Mouse (Mus musculus): ENCODE data around the gene Foxl1.
"Not testable (repeated sequence)": the region's sequence is repeated elsewhere in the genome, so short reads cannot be mapped to it uniquely, and the experiment has no call there.

Foxl1 gene

DNA sequence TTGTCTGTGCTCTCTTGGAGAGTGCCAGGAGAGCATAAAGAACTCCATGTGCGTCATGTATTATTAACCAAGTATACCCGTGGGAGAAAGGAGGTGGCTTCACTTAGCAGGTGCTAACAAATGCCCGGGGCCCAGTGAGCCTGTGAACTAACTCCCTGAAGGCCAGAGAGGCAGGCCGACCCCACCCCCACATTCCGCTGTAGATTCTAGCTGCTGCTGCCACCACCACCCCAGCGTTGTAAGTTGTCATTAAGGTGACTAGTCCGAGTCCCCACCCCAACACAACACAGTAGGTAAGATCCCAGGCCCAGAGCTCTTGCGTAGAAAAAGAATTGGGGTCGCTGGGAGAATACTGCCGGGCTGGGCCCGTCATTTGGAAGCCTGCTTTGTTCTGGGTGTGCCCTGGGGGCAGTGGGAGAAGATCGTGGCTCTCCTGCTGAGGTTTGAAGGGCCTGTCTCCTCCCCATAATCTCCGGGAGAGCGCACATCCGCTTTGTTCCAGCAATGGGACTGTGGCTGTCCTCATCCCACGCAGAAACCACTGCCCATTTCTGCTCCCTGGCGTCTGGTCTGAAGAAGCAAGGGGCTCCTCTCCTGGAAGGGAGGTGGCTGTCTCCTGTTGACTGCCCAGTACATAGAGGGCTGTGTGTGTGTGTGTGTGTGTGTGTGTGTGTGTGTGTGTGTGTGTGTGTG, 3.0 kb upstream of the Foxl1 start:
- no peak for DNase-seq (ENCODE audit: extremely low read depth, low read depth, low spot score)

DNA sequence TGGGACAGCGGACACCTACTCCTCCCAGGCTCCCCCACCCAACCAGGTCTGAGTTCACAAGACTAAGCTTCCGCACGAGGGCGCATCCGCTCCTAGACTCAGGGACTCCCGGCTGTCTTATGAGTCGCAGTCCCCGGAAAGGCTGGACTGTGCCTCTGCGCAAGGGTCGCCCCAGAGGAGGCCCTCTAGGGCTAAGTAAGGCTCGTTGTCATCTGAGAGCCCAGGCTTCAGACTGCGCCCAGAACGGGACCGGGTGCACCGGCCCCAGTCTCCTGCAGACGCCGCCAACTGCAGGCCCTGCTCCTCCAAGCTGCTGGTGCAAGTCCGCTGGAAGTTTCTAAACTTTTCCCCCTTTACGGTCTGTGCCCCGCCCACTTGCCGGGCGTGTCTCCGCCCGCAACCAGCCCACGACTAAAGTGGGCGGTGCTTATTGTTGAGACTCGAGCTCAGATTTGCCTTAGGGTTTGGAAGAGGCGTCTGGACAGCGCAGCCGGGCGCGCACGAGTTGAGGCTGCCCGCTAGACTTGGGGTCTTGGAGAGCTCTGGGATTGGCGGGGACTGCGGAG, 2.3 kb upstream of the Foxl1 start:
- DNase-seq (ENCODE audit: extremely low read depth, low read depth, low spot score): no peak

DNA sequence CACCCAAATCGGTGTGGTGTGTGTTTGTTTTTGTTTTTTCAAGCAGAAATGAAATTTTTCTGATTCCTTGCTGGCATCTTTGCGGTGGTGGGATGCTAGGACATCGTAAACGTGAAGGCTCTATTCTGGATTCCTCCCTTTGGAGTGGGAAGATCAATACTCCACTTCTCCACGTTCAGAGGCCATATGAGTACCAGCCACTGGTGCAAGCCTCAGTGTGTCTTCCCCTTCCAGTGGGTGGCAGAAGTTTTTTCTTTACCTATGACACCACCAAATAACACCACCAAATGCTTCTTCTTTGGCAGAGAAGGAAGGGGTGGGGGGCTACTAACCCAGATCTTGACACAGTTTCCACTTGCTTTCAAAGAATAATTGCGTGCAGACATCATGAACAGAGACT, 1.5 kb upstream of the Foxl1 start:
- no peak for DNase-seq (ENCODE audit: extremely low read depth, low read depth, low spot score)

DNA sequence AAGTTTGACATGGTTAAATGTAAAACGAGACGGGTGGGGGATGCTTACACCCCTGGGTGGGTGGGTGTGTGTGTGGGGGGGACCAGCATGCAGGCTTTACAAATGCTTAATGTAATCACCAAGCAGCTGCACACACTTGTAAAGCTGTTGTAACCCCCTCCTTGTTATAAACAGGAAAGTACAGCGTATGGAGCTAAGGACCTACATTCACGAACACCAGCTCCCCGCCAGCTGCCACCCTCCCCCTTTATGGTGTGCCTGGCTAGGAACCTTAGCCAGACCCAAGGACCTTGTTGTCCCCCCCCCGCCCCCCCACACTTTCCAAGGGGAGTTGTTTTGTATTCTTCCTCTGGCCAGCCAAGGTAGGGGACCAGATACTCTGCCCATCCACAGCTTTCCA, 1.0 kb upstream of the Foxl1 start:
- DNase-seq (ENCODE audit: extremely low read depth, low read depth, low spot score): no peak

DNA sequence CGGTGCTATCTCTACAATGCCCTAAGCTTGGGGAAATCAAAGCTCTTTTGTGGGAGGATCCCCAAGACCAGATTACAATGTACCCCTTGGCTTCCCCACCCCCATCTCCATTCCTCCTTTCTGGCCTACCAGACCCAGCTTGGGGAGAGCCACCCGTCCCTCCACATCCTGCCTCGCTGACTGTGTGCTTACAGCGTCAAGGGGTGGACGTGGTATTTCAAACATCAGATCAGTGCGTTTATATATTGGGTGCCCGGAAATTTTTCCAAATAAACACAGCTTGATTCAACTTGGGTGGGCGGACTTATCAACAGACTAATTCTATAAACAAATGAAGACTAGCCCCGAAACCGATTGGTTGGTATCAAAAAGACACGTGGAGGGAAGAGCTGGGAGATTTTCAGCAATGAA, 444 bp upstream of the Foxl1 start:
- no peak for DNase-seq (ENCODE audit: extremely low read depth, low read depth, low spot score)

DNA sequence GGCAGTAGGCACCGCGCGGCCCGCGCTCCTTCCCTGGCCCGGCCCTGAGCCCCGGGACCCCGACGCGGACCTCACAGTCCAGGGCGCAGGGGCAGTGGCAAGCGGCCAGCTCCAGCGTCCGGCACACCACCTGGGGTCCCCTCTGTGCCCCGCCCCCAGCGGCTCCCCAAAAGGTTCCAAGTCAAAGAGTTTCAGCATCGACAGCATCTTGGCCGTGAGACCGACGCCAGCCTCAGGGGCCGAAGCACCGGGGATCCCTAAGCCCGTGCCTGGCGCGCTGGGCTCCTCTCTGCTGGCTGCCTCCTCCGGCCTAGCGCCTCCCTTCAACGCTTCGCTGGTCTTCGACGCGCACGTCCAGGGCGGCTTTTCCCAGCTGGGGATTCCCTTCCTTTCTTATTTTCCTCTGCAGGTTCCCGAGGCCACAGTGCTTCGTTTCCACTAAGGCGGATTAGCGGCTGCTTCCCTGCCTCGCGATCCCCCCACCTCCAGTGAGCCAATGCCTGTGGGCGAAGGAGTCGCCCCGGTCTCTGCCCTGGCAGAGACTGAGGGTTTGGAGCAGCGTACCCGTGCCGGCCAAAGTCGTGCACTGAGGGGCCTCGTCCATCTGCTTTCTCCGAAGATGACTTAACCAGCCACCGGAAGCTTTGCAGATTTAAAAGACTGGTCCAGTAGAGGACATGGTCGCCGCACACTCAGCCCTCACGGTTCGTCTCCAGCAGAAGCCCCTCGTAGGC, 958 bp downstream of the Foxl1 start:
- DNase-seq (ENCODE audit: extremely low read depth, low read depth, low spot score): no peak

DNA sequence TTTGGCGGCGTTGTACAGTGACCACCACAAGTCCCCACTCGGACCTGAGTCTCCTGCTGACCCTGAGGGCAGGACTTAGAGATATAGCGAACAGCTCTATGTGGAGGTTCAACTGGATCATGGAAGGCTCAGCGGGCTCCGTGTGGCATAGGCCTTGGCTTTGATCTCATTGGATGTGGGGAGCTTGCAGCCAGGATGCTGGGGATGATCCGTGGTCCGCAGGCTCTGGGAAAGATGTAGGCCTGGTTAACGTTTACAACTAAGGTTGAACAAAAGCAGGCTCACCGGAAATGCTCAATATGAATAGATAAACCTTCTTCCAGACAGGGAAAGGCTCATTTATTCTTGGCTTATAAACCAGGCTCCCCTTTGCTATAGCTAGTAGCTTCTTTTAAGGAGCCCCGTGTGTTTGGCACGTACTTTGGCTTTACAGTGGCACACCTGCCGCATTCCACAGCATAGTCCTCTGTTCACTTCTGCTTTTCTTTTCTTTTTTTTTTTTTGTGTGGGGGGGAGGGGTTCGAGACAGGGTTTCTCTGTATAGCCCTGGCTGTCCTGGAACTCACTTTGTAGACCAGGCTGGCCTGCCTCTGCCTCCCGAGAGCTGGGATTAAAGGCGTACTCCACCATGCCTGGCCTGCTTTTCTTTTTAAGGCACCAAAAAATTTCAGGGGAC, 1.7 kb downstream of the Foxl1 start:
- DNase-seq (ENCODE audit: extremely low read depth, low read depth, low spot score): no peak

DNA sequence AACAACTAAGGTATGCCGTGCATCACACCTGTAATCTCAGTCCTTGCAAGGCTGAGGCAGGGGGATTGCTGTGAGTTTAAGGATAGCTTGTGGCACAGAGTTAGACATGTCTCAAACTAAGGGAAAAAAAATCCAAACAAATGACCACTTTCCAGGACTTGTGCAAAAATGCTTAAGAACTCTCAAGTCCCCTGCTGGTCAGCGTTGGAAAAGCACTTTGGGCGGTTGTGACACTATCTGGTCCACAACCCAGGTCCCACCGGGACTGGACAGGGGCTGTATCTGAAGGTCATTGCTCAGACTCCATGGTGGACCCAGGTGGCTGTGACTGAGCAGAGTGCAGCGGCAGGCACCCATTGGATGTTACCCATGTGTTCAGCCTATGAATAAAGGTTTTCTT, 2.8 kb downstream of the Foxl1 start:
- DNase-seq (ENCODE audit: extremely low read depth, low read depth, low spot score): no peak

DNA sequence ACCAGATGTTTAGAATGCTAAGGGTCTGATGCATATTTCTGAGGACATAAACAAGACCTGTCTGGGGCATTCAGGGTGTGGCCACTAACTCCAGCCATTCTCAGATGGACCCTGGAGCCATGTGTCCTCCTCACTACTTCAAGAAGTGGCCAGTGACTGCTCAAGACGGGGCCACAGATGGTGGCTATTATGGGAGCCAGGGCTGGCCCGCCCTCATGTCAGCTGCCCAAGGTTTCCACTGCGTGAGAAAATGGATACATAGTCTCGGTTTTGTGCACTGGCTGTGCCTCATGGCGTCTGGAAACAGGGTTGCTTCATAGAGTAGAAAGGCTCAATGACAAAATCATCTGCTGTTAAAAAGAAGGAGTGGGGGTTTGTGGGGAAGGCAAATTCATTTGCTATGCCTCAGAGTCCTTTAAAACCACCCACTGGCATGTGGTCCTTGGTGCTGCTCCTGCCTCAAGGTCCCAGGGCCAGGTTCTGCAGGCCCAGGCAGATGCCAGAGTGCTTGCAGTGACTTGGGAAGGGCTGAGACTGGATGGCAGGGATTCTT, 5.3 kb downstream of the Foxl1 start:
- DNase-seq (ENCODE audit: extremely low read depth, low read depth, low spot score): no peak

DNA sequence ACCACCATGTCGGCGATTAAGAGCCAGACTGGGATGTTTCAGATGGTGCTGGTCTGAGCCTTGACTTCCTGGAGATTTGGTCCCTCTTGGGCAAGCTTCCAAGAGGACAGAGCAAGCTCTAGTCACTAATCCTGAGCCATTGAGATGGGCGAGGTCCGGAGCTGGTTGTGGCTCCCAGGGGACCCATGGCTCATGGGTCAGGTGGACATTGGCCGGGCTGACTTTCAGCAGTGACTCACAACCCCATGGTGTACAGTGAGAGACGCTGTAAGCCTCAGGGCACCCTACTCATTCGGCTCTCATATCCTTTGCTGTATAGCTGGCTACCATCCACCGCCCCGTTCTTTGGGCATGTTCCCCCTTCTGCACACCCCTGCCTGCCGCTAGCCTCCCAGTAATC, 6.4 kb downstream of the Foxl1 start:
- no peak for DNase-seq (ENCODE audit: extremely low read depth, low read depth, low spot score)

DNA sequence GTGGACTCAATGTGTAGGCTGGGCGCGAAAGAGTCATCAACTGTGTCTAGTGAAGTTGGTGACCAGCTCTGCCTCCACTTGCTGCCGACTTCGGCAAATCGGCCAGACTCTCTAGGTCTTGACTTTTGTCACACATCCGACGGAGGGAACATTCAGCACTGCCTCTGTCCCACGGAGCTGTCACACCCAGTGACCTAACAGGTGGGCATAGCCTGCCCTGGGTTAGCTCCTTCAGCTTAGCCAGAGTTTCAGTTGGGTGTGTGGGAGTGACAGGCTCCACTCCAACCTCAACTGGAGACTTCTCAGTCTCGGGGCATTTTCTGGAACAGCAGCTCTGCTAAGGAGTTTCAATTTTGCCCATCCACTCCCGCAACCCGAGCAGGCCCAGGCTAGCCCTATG, 6.8 kb downstream of the Foxl1 start:
- no peak for DNase-seq (ENCODE audit: extremely low read depth, low read depth, low spot score)

DNA sequence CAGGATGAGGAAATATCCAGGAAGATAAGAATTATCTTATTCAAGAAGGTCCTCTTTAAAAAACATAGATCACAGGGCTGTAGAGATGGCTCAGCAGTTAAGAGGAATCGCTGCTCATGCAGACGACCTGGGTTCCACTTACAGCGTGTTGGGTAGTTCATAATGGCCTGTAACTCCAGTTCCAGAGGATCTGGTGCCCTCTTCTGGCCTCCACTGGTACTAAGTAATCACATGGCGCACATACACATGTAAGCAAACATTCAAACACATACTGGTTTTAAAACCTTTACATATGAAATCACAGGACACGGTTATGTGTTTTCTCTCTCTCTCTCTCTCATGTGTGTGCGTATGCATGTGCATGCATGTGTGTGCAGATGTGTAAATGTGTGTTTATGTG, 9.1 kb downstream of the Foxl1 start:
- DNase-seq (ENCODE audit: extremely low read depth, low read depth, low spot score): no peak

DNA sequence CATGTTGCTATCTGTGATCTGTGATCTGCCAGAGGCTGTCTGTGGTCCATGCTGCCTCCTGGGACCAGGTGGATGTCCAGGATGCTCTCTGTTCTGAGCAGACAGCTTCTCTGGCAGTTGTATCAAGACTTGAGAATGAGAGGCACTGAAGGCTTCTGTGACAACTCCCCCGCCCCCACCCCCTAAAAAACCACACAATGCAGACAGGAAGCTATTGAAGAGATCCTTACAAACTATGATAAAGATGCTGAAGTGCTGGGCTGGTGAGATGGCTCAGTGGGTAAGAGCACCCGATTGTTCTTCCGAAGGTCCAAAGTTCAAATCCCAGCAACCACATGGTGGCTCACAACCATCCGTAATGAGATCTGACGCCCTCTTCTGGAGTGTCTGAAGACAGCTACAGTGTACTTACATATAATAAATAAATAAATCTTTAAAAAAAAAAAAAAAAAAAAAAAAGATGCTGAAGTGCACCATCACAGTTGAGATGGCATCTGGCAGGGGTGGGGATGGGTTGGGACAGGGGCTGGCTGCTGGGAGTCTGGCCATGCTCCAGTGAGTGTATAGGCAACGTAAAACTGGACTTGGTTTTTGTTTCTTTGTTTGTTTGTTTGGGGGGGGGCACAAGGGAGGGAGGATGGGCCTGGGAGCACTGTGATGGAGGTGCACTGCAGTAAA, 17.9 kb downstream of the Foxl1 start:
- DNase-seq (ENCODE audit: extremely low read depth, low read depth, low spot score): not testable (repeated sequence)

DNA sequence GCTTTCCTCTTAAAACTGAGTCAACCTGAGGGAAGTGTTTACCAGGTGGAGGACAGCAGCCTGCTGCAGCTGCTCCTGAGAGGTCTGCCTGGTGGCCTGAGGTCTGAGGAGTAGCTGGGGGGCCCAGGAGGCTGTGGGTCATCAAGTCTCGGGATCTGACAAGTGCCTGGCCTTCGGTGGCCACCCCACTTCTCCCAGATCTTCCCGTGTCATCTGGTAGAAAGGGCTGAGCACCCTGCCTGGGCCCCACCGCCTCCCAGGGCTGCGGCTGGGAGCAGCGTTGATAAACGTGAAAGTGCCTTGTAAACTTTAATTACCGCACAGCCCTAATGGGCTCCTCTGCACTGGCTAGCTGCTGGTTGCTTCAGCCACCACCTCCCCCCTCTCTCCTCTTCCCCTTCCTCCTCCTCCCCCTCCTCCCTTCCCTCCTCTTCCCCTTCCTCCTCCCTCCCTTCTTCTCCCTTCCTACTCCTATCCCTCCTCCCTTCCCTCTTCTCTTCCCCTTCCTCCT, 20.9 kb downstream of the Foxl1 start:
- DNase-seq (ENCODE audit: extremely low read depth, low read depth, low spot score): no peak

DNA sequence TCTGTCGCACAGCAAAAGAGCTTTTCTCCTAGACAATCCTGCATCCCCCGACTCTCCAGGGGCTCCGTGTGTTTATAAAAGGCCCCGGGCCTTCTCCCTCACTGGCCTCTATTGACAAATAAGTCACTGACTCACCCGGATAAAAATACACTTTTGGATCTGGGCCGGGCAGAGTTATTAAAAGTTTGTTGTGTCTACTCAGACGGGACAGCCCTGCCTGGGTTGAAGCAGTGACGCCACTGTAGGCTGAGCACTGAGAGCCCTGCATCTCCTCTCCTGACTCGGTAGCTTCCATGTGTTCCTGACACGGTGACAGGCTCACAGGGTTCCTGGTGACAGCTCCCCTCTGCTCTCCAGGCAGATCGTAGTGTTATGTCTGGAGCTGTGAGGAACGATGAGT, 24.7 kb downstream of the Foxl1 start:
- DNase-seq (ENCODE audit: extremely low read depth, low read depth, low spot score): no peak

DNA sequence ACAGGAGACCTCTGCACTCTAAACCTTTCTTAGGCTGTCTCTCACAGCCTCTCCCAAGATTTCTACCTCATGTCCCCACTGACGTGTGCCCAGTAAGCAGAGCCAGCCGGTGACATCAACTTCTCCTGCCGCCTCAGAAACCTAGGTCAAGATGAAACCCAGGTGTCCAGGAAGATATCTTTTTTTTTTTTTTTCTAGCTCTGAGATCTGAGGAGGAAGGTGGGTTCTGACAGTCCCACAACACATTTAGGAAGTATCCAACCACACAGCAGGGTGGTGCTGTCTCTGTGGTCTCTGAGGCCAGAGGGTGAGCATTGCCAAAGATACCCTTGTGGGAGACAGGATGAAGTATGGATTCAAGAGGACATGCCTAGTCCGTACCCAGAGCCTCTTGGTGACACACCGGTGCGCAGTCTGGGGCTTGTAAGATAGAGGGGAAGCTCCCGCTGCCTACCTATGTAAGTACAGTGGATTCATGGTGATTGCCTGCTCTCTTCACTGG, 29.3 kb downstream of the Foxl1 start:
- DNase-seq (ENCODE audit: extremely low read depth, low read depth, low spot score): no peak

DNA sequence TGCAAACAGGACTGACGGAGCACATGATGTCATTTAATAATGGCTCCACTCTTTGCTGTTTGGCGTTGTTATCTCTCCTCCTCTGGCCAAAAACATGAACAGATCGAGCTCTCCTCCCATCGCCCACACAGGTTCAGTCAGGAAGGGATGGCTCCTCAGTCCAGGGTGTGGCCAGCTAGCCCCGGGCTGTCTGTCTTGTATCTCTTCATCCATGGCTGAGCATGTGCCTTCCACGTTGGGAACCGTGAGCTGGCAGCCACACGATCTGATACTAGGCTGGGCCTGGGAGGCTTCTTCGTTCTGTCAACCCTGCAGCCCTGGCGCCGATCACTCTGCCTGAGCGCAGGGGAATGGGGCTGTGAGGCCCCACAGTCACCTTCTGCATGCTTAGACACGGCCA, 31.1 kb downstream of the Foxl1 start:
- DNase-seq (ENCODE audit: extremely low read depth, low read depth, low spot score): no peak

DNA sequence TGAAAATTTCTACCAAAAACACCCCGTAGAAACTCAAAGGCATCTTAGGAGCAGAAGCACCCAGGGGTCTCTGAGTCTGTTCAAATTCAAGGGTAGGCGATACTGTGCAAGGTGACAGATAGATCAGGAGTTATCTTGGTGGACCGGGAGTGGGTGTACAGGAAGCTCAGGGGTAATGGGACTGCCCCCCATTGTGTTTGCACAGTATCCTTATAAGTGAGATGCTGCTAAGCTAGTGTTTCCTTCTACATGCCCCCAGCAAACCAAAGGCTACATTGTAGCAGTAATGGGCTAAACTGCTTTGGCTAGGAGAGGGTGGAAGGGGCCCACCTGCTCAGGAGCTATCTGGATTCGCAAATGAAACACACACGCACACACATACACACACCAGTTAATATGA, 33.7 kb downstream of the Foxl1 start:
- no peak for DNase-seq (ENCODE audit: extremely low read depth, low read depth, low spot score)

DNA sequence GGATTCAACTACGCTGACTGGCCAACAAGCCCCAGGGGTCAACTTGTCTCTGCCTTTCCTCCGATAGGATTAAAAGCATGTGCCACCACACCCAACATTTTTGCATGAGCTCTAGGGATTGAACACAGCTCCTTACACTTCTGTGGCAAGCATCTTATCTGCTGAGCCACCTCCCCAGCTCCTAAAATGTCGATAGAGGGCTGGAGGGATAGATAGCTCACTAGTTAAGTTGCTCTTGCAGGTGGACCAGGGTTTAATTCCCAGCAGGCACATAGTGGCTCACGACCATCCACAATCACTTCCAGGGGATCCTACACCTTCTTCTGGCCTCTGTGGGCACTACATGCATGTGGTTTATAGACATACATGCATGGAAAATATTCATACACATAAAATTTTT, 34.7 kb downstream of the Foxl1 start:
- no peak for DNase-seq (ENCODE audit: extremely low read depth, low read depth, low spot score)

DNA sequence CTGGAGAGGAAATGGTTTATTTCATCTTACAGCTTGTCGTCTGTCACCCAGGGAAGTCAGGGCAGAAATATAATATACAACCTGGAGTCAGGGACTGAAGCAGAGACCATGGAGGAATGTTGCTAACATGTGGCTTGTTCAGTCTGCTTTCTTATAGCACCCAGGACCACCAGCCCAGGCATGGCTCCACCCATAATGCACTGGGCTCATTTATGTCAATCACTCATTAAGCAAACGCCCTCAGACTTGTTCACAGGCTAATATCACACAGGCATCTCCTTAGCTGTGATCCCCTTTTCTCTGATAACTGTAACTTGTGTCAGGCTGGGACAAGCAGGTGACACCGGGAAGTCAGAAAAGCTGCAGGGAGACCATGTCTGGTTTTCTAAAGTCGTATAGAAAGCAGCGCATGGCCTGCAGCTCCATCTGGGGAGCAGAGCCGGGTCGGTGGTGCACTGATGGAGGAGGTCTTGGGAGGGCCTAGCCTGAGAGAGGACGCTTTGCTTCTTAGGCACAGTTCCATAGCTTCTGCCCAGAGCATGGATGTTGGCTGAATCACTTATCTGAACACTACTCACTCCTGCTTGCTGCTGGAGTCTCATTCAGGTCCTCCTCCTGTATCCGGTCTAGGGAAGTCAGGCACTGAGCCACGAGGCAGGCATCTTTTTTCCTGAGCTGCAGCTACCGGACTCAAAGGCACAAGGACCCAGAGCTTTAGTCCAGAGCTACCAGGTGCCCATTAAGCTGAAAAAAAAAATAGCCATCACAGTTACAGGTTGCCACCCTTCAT, 35.4 kb downstream of the Foxl1 start:
- no peak for DNase-seq (ENCODE audit: extremely low read depth, low read depth, low spot score)
